Mouse (Mus musculus) cerebellum, postnatal 14 days (tissue): Measurements from ENCODE around the gene Syt7.
A peak's percentile ranks its signal among the peaks of the same experiment; 100 is the strongest.

Experiments
- DNase-seq, 2 experiments: peaks; one replicate each; pipeline ENCODE4 v3.0.0; 2021; ENCODE audit warnings: mixed read lengths in 2 of 2

Gene Syt7

GRCm38 (mm10) chr19:10389391-10390098 lies 655 bp downstream of the Syt7 start:
- DNase-seq, result peak in 1 of 2 experiments; percentile 62

DNA sequence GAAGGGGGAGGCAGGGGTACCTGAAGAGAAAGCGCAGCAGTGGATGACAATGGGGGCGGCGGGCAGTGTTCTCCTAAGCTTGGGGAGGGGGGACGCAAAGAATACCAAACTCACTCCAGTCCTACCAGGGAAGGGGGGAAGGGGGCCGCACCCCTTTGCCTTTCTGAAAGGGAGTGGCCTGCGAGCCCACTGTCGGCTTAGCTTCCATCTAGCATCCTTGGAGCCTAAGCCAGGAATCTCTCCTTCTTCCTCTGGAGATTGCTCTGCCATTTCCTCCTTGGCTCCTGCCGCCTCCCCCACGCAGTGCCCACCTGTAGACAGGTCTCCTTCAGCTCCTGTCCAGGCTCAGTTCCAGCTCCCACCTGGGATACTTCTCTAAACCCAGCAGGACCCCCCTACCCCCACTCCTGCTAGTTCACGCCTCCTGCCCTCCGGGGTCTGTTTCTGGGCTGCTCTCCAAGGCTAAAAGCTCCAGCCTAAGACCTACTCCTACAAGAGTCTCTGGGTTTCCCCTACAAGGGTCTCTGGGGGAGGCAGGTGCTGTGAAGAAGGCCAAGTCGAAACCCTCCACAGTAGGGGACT lies 1.3 kb downstream of the Syt7 start:
- peak in 1 of 2 experiments; percentile 68 for DNase-seq

- no peak for DNase-seq
These were observed 2.1 kb downstream of the Syt7 start for GRCm38 (mm10) chr19:10391028-10391427.

- DNase-seq, result peak in 1 of 2 experiments; percentile 68
These were observed 3.1 kb downstream of the Syt7 start for GRCm38 (mm10) chr19:10391995-10392394.

- peak in 1 of 2 experiments; percentile 62 for DNase-seq
These were observed 4.6 kb downstream of the Syt7 start for GRCm38 (mm10) chr19:10393471-10393870.

DNA sequence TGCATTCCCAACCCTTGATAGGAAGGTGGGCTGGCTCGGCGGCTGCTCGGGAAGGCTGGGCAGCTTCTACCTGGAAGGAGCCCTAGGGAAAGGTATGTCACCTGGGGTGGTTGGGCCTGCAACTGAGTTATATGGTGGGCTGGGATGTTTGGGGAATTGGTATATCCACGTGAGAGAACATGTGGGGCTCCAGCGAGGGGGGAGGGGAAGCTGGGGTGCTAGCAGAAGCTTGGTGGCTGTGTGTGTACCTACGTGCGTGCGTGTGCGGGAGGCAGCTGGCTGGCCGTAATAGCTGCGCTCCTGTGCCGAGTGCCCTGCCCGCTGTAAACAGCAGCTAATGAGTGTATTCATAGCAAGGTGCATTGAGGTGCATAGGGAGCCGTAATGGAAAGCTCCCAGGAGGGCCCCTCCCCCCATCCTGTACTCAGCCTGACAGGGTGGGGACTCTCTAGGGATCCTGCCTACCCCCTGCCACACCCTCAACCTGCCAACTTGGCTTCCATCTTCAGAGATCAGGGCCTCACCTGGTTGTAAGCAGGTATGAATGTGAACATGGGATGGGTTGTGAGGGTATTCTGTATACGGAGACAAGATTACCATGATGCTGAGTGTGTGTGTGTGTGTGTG lies 5.1 kb downstream of the Syt7 start:
- no peak for DNase-seq

DNA sequence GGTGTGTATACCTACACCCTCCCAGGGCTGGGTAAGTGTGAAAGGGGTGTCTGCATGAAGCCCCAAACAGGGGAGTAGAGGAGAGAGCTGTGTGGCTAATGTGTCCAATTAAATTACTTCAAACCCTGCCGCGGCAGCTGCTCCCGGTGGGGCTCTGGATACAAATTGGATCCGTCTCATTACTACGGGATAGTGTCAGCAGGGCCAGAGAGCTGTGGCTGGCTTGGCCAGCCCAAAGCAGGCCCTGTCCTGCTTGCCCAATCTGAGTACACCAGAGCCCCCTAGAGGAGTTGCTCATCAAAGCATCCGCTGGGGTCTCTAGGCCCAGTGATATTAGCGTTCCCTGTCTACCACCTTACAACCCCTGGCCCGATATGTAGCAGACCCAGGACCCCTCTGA lies 6.3 kb downstream of the Syt7 start:
- peak; percentile 74 to 78 for DNase-seq

DNA sequence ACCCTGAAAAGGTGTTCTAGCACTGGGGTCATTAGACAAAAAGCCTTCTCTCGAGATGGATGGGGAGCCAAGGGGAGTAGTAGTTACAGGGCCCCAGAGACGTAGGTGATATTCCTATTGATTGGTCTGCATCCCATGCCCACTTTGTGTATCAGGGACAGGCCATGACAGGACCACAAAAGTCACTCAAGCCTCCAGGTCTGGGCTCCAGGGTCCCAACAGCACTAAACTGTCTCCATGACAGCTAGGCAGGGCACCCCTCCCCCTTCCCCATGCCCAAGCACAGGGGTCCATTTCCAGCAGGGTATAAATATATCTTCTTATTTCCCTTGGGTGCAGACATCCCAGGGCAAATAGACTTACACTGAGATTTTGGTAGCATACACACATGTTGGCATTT lies 8.1 kb downstream of the Syt7 start:
- DNase-seq, result peak in 1 of 2 experiments; percentile 17

DNA sequence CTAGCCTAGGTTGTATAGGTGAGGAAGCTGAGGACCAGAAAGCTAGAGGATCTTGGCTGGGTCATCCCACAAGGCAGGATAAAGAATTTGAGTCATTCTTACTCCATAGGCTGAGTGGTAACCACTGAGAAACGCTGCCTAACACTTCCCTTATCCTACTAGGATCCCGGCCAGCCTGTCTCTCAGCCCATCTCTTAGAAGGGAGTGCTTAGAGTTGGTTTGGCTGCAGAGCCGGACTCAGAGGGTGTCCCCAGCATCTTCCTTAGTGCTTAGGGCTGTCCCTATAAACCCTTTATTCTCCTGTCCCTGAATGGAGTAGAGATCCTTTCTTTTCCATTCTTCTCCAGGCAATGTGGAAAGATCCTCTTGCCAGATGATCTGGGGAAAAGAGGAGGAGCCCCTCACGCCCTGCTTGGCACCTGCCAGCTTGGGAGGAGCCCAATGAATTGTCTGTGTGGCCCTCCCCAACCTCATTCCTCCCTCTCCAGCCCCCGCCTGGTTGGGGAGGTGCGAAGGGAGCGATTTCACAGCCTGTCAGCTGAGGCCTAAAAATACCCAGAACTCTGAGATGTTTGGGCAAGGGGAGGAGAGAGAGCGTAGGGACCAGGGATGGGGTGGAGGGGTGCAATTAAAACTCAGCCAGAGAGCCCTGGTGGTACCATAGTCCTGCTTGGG lies 8.7 kb downstream of the Syt7 start:
- DNase-seq, result peak; percentile 59 to 64

DNA sequence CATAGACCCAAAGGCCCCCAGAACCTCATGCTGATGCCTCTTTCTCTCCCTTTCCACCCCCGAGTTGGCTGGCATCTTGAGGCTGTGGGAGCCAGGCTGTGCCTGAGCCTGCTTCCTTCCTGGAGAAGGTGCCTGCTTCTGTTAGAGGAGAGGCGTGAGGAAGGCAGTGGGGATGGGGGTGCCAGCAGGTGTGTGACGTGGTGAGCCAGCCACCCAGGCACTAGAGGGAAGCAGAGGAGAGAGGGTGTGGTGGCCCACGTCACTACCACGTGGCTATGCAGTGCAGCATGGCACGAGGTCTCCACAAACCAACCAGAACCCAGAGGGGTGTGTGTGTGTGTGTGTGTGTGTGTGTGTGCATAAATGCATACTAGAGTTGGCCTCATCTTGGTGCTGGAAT lies 9.4 kb downstream of the Syt7 start:
- DNase-seq, result peak; percentile 34 to 50

DNA sequence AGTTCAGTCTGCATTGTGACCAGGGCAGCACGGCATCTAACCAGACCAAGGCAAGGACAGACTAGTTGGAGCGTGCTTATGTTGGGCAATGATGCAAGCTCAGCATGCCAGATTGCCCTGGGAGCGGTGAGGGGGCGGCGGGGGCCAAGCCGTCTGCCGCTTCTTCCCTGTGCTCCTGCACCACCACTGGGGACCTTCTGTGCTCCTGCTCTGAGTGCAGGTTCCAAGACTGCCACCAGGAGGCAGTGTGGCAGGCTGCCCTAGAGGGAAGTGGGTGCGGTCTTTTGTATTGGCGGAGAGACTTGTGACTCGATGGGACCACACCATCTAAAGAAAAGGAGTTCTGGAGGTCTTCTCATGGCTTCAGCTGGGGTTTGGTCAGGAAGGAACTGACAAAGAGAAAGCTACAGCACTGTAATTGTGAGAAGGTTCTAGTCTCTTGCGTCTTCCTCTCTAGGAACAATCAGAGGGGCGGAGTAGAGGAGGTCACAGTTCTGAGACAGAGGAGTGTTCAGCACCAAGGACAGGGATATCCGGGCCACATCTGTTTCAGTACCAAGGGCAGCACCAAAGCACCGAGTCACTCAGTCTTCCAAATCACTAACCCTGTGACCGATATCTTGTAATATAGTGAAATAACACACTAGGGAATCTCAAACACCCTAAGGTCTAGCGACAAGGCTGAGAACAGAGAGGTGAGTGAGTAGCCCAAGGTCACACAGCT lies 14.0 kb downstream of the Syt7 start:
- peak; percentile 86 to 90 for DNase-seq

DNA sequence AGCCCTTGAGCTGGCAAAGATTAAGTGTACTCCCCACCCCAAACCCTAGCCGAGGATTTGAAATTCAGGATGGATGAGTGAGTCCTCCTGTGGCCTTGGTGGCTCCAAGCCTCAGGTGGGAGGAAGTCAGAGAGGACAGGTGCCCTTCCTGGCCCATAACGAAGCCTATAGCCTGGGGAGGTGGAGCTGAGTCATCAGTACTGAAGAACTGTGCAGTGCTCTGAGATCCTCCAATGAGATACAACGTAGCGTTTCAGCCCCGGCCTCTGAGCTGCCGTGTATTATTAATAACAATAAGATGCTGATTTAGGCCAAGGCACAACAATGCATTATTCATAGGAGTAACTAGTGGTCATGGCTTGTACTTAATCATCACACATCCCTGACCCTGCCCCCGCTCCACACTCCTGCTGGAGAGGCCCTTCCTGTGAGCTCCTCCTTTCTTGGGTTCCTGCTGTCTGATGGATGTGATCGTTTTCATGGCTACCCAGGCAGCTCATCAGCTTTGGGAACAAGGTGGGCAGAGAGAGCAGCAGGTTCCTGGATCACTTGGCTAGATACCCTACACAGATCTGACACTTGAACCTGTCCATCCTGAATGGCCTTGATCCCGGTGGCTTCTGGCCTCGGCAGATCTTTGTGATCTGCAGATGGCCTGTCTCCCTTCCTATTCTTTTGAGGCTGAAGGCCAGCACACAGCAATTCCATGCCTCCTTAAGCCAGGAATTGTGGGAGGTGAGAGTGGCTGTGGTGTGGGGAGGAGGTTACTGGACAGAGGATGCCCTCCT lies 14.9 kb downstream of the Syt7 start:
- DNase-seq, result peak in 1 of 2 experiments; percentile 47

DNA sequence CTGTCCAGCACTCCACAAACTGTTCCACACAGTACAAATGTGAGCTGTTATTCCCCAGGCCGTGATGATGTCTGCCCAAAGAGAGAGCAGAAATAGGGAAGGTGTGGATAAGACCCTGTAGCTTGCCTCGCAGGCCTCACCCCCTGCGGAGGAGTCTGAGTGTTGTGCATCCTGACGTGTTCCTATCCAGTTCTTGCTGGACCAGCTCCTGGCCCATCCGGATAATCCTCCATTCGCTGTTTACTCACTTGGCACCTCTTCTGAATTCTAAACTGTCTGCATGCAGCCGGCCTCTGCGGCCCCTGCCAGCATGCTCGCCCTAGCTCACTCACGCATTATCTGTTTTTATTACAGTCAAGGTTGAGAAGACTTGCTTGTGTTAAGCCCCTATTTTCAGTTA lies 15.5 kb downstream of the Syt7 start:
- DNase-seq, result peak; percentile 54 to 59

- DNase-seq, result peak in 1 of 2 experiments; percentile 22
These were observed 16.0 kb downstream of the Syt7 start for GRCm38 (mm10) chr19:10404911-10405310.

DNA sequence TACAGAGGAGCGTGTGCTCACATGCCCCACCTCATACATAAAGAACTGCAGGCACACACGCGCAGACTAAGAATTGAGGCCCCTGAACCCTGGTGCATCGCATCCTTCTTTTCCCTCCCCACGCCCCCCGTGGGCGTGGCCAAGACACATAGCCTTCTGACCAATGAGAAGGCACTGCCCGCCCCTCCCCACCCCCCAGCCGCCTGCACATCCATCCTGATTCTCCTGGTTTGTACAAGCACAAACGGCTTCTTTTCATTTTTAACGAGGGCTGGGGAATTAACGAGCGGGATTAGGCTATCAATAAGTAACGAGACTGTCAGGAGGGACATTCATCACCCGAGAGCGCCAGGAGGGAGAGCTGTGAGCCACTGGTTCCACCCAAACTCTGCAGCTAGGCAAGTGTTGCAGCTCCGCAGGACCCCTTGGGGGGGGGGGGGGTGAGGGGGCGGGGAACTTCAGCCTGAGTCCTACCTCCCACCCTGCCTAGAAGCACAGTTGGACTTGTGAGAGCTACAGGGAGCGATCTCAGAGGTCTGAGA lies 24.9 kb downstream of the Syt7 start:
- peak in 1 of 2 experiments; percentile 64 for DNase-seq

- DNase-seq, result no peak
These were observed 26.6 kb downstream of the Syt7 start for GRCm38 (mm10) chr19:10415508-10415907.

GRCm38 (mm10) chr19:10416889-10417288 lies 28.0 kb downstream of the Syt7 start:
- DNase-seq, result peak; percentile 87 to 91

GRCm38 (mm10) chr19:10417436-10417835 lies 28.5 kb downstream of the Syt7 start:
- peak; percentile 97 to 99 for DNase-seq

- no peak for DNase-seq
These were observed 33.4 kb downstream of the Syt7 start for GRCm38 (mm10) chr19:10421986-10422976.

DNA sequence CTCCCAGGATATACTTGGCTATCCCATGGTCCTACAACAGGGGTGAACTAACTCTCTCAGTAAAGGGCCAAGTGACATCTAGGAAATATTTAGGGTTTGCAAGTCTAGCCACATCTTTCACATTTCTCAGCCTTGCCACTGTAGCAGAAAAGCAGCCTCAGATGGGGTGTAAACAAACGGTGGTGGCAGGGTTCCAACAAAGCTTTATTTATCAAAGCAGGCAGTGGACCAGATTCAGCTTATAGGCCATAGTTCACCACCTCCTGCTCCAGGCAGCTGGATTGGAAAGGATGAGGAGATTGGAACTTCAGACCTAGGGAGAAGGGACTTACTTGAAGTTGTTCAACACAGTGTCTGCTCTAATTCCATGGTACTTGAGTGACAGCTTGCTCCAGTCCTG lies 35.9 kb downstream of the Syt7 start:
- DNase-seq, result no peak
